Mouse (Mus musculus) liver, adult 2 months (tissue): ENCODE measurements around the gene Rasgef1a.

Experiments
- CTCF ChIP-seq: fragments of 200-500 bp; IDR thresholded peaks from 2 replicates; pipeline ENCODE4 v1.5.1; 2011; ENCODE audit warnings: low read depth, low read length, control low read depth
- POLR2A ChIP-seq: fragments of 200-500 bp; IDR thresholded peaks from 2 replicates; pipeline ENCODE4 v1.6.1; 2011; ENCODE audit warnings: low read length, control low read depth; ENCODE audit not compliant: insufficient read depth; ENCODE audit errors: extremely low read depth

DNA sequence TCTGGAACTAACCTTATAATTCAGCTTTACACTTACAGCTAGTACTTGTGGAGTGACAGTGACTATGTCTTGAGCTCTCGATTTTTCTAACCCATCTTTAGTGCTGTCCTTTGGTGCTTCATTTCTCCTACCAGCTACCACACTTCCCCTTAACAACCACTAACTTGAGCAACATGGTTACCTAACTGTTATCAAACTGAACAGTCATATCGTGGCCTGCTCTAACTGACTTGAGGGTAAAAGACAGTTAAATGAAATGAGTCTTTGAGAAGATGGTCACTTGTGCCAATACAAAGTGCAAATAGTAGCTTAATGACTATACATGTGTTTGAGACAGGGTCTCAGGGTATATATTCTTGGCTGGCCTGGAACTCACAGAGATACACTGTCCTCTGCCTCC is 125.9 kb downstream of the Rasgef1a start:
- TF ChIP-seq POLR2A (no peak), CTCF (no peak)
